Mouse (Mus musculus) fibroblast of lung, adult 2 months (primary cell): ENCODE measurements around the gene Ndufa6.
"Not testable (repeated sequence)": the region's sequence is repeated elsewhere in the genome, so short reads cannot be mapped to it uniquely, and the experiment has no call there.

ENCODE experiments used
- DNase-seq: peaks from one replicate; pipeline ENCODE4 v3.0.0-alpha.2; 2011; ENCODE audit warnings: low read depth

The Ndufa6 gene

GRCm38 (mm10) chr15:82354126-82354945 lies at the start of gene Ndufa6:
Ndufa6 (minus strand) TSS chr15:82354322.
- DNase-seq = peak; percentile 99

- DNase-seq = no peak
Measured at GRCm38 (mm10) chr15:82403606-82404005, 49.5 kb upstream of the Ndufa6 start.

DNA sequence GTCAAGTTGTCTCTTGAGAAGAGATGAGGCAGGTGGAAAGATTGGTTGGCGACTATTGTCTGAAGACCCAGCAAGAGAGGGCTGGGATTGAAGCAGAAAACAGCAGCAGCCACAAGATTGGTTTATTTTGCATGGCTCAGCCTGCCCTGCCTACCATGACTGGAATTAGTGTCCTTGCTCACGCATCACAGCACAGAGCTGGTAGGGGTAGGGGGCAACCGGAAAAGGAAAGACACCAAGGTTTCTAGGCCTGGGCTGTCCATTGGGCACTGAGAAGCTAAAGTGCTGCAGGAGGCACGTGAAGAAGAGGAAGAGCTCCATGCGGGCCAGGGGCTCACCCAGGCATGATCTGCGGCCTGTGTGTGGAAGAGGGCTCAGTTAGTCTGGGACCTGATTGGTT lies 48.6 kb upstream of the Ndufa6 start:
- DNase-seq = no peak

GRCm38 (mm10) chr15:82402106-82402505 lies 48.0 kb upstream of the Ndufa6 start:
- DNase-seq = no peak

DNA sequence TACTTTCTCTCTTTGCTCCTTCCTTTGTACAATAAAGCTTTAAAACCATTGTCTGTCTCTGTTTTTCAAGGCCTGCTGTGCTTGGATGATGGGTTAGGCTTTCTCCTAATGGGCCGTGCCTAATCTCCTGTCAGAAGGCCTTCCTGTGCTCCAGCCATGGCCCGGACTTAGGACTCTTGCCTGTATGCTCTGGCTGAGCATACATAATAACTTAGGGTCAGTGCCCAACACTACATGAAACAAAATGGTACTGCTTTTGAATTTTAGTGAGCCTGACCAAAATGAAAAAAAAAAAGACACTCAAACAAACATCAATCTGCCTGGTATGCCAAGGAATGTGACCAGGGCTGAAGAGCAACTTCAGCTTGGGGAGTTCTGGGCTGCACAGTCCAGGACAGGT lies 47.4 kb upstream of the Ndufa6 start:
- no peak for DNase-seq

- not testable (repeated sequence) for DNase-seq
Measured at GRCm38 (mm10) chr15:82395955-82396354, 41.8 kb upstream of the Ndufa6 start.

DNA sequence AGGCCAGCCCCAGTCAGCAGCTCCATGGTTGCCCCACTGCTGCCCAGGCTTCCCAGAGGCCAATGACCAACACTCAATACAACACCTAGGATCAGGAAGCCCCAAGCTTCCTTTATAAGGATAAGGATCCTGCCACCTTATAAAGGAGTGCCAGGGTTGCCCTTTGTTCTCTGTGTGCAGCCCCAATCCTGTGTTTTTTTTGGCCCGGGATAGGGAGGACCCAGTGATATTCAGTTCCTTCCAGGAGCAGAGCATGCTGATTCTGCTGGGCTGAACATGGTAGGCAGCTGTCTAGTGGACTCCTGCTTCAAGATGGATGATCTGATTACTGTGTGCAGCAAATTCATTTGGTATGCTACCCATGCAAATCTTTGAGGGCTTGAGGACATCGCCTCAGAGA lies 39.8 kb upstream of the Ndufa6 start, which contains the start of gene Cyp2d11:
Cyp2d11 (minus strand) TSS at position 101 of the 400 bp plus-strand sequence.
- not testable (repeated sequence) for DNase-seq

DNA sequence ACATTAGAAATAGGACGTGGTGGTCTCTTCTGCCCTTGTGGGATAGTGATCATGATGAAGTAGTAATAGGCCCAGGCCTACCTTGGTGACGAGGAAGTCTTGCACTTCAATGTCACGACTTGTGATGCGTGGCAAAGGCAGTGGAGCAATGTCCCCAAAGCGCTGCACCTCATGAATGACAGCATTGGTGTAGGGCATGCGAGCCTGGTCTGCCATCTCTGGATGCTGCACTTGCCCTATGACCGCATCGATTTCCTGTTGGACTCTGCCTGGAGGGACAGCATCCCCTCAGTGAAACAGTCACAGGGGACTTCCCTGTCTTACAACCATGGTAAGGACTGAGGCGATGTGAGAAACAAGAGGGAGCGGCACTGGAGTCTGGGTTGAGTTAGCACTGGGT lies 35.8 kb upstream of the Ndufa6 start:
- DNase-seq = not testable (repeated sequence)

GRCm38 (mm10) chr15:82385729-82386128 lies 31.6 kb upstream of the Ndufa6 start:
- no peak for DNase-seq

DNA sequence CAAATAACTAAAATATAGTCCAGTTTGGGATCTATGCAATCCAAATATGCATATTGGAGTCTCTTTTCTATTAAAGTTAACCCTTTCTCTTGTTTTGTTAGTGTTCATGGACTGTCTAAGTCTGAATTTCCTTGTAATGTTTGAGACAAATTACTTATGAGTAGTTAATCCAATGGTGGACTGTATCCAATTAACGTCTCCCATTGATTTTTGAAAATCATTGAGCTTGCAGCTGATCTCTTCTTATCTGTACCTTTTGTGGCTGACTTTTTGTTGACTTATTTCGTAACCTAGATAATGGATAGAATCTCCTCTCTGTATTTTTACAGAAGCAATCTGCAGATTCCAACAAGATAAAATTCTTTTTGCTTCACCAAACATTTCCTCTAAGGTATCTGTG lies 28.3 kb upstream of the Ndufa6 start:
- DNase-seq = no peak

DNA sequence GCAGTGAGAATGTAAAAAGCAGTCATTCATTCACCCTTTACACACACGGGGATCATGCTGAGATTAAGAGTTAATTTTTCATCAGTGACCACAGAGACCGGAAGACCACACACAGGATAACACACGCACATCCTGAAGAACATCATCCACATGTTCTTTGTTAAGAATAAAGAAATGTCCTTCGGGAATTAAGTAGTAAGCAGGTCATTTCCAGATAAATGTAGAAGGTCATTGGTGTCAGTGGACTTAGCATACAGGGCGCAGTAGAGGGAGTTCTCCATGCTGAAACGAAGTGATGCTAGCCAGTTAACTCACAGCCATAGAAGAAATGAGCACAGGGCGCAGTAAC lies 26.6 kb upstream of the Ndufa6 start:
- DNase-seq = no peak

DNA sequence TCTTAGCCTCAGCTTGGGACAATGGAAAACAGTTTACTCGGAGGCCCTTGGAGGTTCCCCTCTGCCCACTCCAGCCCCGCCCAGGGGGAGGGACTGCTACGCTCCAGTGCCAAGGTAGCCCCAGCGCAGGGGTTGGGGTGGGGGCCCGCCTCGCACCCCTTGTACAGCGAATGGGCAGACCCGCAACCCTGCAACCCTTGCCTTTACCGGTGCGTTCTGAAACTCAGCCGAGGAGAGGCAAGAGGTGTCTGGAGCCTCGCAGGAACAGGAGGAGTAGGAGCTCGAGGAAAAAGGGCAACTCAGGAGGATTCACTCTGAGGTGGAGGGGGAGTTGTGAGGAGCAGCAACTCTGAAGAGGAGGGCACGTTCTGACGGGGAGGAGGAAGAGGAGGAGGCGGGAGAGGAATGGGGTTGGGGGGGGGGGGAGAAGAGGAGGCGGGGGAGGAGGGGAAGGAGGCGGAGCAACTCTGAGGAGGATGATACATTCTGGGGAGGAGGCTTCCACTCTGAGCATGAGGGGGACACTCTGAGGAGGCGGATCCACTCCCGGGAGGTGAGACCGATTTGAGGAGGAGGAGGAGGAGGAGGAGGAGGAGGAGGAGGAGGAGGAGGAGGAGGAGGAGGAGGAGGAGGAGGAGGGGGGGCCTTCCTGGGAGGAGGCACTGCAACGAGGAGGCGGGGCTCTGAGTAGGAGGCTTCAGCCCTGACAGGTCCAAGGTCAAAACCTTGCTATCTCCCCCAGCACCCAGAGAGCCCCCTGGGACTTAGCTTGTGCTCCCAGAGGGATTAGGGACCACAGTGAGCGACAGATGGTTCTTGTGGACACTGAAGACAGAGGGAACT lies 26.0 kb upstream of the Ndufa6 start, which contains the start of gene Cyp2d22:
Cyp2d22 (minus strand) TSS at position 390 of the 843 bp plus-strand sequence.
- DNase-seq = no peak

DNA sequence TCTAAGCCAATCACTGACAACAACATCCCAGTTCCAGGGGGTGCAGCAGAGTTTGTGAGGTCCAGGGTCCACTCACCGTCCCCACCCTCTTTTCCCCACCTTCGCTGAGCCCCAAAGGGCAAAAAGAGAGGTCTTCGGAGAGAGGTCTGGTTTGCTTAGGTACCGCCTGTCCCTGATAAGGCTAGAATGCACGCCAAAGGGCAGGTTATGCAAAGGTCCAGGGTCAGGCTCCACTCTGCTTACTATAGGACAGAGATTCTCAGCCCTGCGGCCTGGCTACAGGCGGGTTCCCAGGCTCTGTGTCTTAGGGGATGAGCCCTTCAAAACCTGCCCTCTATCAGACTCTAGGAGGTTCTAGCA lies 25.4 kb upstream of the Ndufa6 start:
- no peak for DNase-seq

- DNase-seq = peak; percentile 72
Measured at GRCm38 (mm10) chr15:82378261-82379180, 24.4 kb upstream of the Ndufa6 start.

DNA sequence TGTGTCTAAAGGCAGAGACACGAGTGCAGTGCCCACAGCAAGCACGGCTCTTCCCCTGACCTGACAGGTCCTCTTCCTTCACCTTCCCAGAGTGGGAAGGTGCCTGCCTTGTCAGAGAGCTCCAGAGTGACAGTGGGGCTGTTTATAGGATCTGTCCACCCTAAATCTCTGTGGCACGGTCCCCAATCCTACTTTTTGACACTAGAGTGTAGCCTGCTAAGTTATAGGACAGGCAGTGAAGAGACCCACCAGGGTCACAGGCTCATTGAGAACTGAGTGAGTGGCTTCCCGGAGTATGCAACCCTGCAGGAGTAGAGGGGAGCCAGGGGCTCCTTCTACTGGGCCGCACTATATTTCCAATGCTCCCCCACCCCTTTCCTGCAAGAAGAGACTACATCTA lies 23.6 kb upstream of the Ndufa6 start:
- no peak for DNase-seq

GRCm38 (mm10) chr15:82376393-82377138 lies 22.4 kb upstream of the Ndufa6 start:
- peak; percentile 99 for DNase-seq

- no peak for DNase-seq
Measured at GRCm38 (mm10) chr15:82375855-82376254, 21.7 kb upstream of the Ndufa6 start.

GRCm38 (mm10) chr15:82374437-82374836 lies 20.3 kb upstream of the Ndufa6 start:
- DNase-seq = no peak

GRCm38 (mm10) chr15:82372991-82373390 lies 18.9 kb upstream of the Ndufa6 start:
- DNase-seq = no peak

DNA sequence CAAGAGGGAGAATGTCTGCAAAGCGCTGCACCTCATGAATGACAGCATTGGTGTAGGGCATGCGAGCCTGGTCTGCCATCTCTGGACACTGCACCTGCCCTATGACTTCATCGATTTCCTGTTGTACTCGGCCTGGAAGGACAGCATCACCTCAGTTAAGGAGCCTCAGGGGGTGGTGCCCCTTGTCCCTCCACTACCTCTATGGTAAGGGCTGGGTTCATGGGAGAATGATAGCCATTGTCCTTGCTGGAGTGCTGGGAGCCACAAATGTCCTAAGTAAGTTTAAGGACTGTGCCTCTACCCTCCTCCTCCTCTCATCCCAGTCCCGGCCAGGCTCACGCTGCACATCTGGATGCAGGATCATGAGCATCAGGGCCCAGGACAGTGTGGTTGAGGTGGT lies 18.3 kb upstream of the Ndufa6 start:
- no peak for DNase-seq

- no peak for DNase-seq
Measured at GRCm38 (mm10) chr15:82368851-82369250, 14.7 kb upstream of the Ndufa6 start.
